Mouse (Mus musculus): ENCODE data around the gene Cpne4.

Cpne4 gene

GRCm38 (mm10) chr9:104546986-104547385 is at the start of gene Cpne4:
Gene Cpne4, plus strand, starts transcription at chr9:104547286.
- no peak for DNase-seq (ENCODE audit: low read depth, low spot score)
- Histone ChIP-seq H3K27me3 (ENCODE audit: control insufficient read depth, insufficient read depth, low read length, poor library complexity, severe bottlenecking) (no peaks in the 10 kb centered on the region), H3K36me3 (ENCODE audit: control insufficient read depth, insufficient read depth, low read length, poor library complexity, severe bottlenecking) (no peaks in the 10 kb centered on the region)

- Histone ChIP-seq H3K36me3 (ENCODE audit: control insufficient read depth, insufficient read depth, low read length, poor library complexity, severe bottlenecking) (no peaks in the 10 kb centered on the region), H3K27me3 (ENCODE audit: control insufficient read depth, insufficient read depth, low read length, poor library complexity, severe bottlenecking) (no peaks in the 10 kb centered on the region)
- no peak for DNase-seq (ENCODE audit: low read depth, low spot score)
Observed at GRCm38 (mm10) chr9:104515187-104515586, 31.9 kb upstream of the Cpne4 start.

GRCm38 (mm10) chr9:104535508-104535907 is 11.6 kb upstream of the Cpne4 start:
- DNase-seq (ENCODE audit: low read depth, low spot score), result peak; percentile 13
- no peaks in the 10 kb centered on the region for H3K27me3 ChIP-seq (ENCODE audit: control insufficient read depth, insufficient read depth, low read length, poor library complexity, severe bottlenecking)
- H3K36me3 ChIP-seq (ENCODE audit: control insufficient read depth, insufficient read depth, low read length, poor library complexity, severe bottlenecking), result no peaks in the 10 kb centered on the region

GRCm38 (mm10) chr9:104565815-104566214 is 18.7 kb downstream of the Cpne4 start:
- no peak for DNase-seq (ENCODE audit: low read depth, low spot score)
- H3K36me3 ChIP-seq (ENCODE audit: control insufficient read depth, insufficient read depth, low read length, poor library complexity, severe bottlenecking), result no peaks in the 10 kb centered on the region
- H3K27me3 ChIP-seq (ENCODE audit: control insufficient read depth, insufficient read depth, low read length, poor library complexity, severe bottlenecking), result no peaks in the 10 kb centered on the region

- H3K27me3 ChIP-seq (ENCODE audit: control insufficient read depth, insufficient read depth, low read length, poor library complexity, severe bottlenecking), result no peaks in the 10 kb centered on the region
- DNase-seq (ENCODE audit: low read depth, low spot score), result no peak
- H3K36me3 ChIP-seq (ENCODE audit: control insufficient read depth, insufficient read depth, low read length, poor library complexity, severe bottlenecking), result no peaks in the 10 kb centered on the region
Observed at GRCm38 (mm10) chr9:104566468-104566867, 19.4 kb downstream of the Cpne4 start.

GRCm38 (mm10) chr9:104567096-104567495 is 20.0 kb downstream of the Cpne4 start:
- H3K36me3 ChIP-seq (ENCODE audit: control insufficient read depth, insufficient read depth, low read length, poor library complexity, severe bottlenecking), result no peaks in the 10 kb centered on the region
- no peak for DNase-seq (ENCODE audit: low read depth, low spot score)
- no peaks in the 10 kb centered on the region; the same call in 1 of the 2 replicates for H3K27me3 ChIP-seq (ENCODE audit: control insufficient read depth, insufficient read depth, low read length, poor library complexity, severe bottlenecking)

GRCm38 (mm10) chr9:104569480-104570167 is 22.5 kb downstream of the Cpne4 start:
- peak; percentile 32 for DNase-seq (ENCODE audit: low read depth, low spot score)
- no peaks in the 10 kb centered on the region; the same call in 1 of the 2 replicates for H3K27me3 ChIP-seq (ENCODE audit: control insufficient read depth, insufficient read depth, low read length, poor library complexity, severe bottlenecking)
- no peaks in the 10 kb centered on the region for H3K36me3 ChIP-seq (ENCODE audit: control insufficient read depth, insufficient read depth, low read length, poor library complexity, severe bottlenecking)

- no peaks in the 10 kb centered on the region for H3K36me3 ChIP-seq (ENCODE audit: control insufficient read depth, insufficient read depth, low read length, poor library complexity, severe bottlenecking)
- DNase-seq (ENCODE audit: low read depth, low spot score), result no peak
- no peaks in the 10 kb centered on the region; the same call in 1 of the 2 replicates for H3K27me3 ChIP-seq (ENCODE audit: control insufficient read depth, insufficient read depth, low read length, poor library complexity, severe bottlenecking)
Observed at GRCm38 (mm10) chr9:104572856-104573255, 25.8 kb downstream of the Cpne4 start.

- no peaks in the 10 kb centered on the region for H3K36me3 ChIP-seq (ENCODE audit: control insufficient read depth, insufficient read depth, low read length, poor library complexity, severe bottlenecking)
- DNase-seq (ENCODE audit: low read depth, low spot score), result peak; percentile 61
- no peaks in the 10 kb centered on the region; the same call in 1 of the 2 replicates for H3K27me3 ChIP-seq (ENCODE audit: control insufficient read depth, insufficient read depth, low read length, poor library complexity, severe bottlenecking)
Observed at GRCm38 (mm10) chr9:104574476-104574875, 27.4 kb downstream of the Cpne4 start.

GRCm38 (mm10) chr9:104581921-104582624 is 35.0 kb downstream of the Cpne4 start:
- DNase-seq (ENCODE audit: low read depth, low spot score), result no peak
- no peaks in the 10 kb centered on the region for H3K36me3 ChIP-seq (ENCODE audit: control insufficient read depth, insufficient read depth, low read length, poor library complexity, severe bottlenecking)
- H3K27me3 ChIP-seq (ENCODE audit: control insufficient read depth, insufficient read depth, low read length, poor library complexity, severe bottlenecking), result no peaks in the 10 kb centered on the region

GRCm38 (mm10) chr9:104582675-104583074 is 35.6 kb downstream of the Cpne4 start:
- no peak for DNase-seq (ENCODE audit: low read depth, low spot score)
- no peaks in the 10 kb centered on the region for H3K36me3 ChIP-seq (ENCODE audit: control insufficient read depth, insufficient read depth, low read length, poor library complexity, severe bottlenecking)
- H3K27me3 ChIP-seq (ENCODE audit: control insufficient read depth, insufficient read depth, low read length, poor library complexity, severe bottlenecking), result no peaks in the 10 kb centered on the region

- DNase-seq (ENCODE audit: low read depth, low spot score), result no peak
- Histone ChIP-seq H3K36me3 (ENCODE audit: control insufficient read depth, insufficient read depth, low read length, poor library complexity, severe bottlenecking) (no peaks in the 10 kb centered on the region), H3K27me3 (ENCODE audit: control insufficient read depth, insufficient read depth, low read length, poor library complexity, severe bottlenecking) (no peaks in the 10 kb centered on the region)
Observed at GRCm38 (mm10) chr9:104594550-104594949, 47.5 kb downstream of the Cpne4 start.

GRCm38 (mm10) chr9:104594979-104595378 is 47.9 kb downstream of the Cpne4 start:
- no peak for DNase-seq (ENCODE audit: low read depth, low spot score)
- Histone ChIP-seq H3K27me3 (ENCODE audit: control insufficient read depth, insufficient read depth, low read length, poor library complexity, severe bottlenecking) (no peaks in the 10 kb centered on the region), H3K36me3 (ENCODE audit: control insufficient read depth, insufficient read depth, low read length, poor library complexity, severe bottlenecking) (no peaks in the 10 kb centered on the region)

- no peaks in the 10 kb centered on the region for H3K36me3 ChIP-seq (ENCODE audit: control insufficient read depth, insufficient read depth, low read length, poor library complexity, severe bottlenecking)
- no peaks in the 10 kb centered on the region for H3K27me3 ChIP-seq (ENCODE audit: control insufficient read depth, insufficient read depth, low read length, poor library complexity, severe bottlenecking)
- no peak for DNase-seq (ENCODE audit: low read depth, low spot score)
Observed at GRCm38 (mm10) chr9:104612523-104612922, 65.4 kb downstream of the Cpne4 start.

- DNase-seq (ENCODE audit: low read depth, low spot score), result no peak
Observed at GRCm38 (mm10) chr9:104616691-104617090, 69.6 kb downstream of the Cpne4 start.

More at GRCm38 (mm10) chr9:104616691-104617090, 69.6 kb downstream of the Cpne4 start:
- Histone ChIP-seq H3K27me3 (ENCODE audit: control insufficient read depth, insufficient read depth, low read length, poor library complexity, severe bottlenecking) (no peaks in the 10 kb centered on the region), H3K36me3 (ENCODE audit: control insufficient read depth, insufficient read depth, low read length, poor library complexity, severe bottlenecking) (no peaks in the 10 kb centered on the region)
